In genomic region chr4:43025084-43025960, GRCm38 (mm10) we compare ENCODE assay signal across 8 mouse cellular contexts. TPM values are rescaled to one million over a fixed set of nuclear protein-coding genes. Genes with fewer than 3 reads are reported as not detected.
DNase-seq lines count a peak whose midpoint lies in the region; ATAC-seq lines count a peak whose summit lies in the region.

Pigo (minus strand) TSS chr4:43025819.

- peaks cover 9% of the 10 kb centered on the region; the same call in 1 of the 2 replicates for H3K4me1 ChIP-seq in hindbrain, embryonic 11.5 days (replicated peaks; ENCODE audit: control insufficient read depth, insufficient read depth, low read length)

- DNase-seq in MN1 (ENCODE audit: low spot score) = peak; percentile 84
- DNase-seq in cerebellum, adult 9-10 months = peak; percentile 98
- DNase-seq in frontal cortex, adult 2 months (ENCODE audit: extremely low spot score in 1 of 2, low spot score in 1 of 2) = peak; percentile 85 to 94
- DNase-seq in hindbrain, embryonic 11.5 days (ENCODE audit: low spot score) = peak; percentile 95
- peak; percentile 97 for DNase-seq in layer of hippocampus, postnatal 10 days (ENCODE audit: low spot score in 2 of 2)
- DNase-seq in lung, postnatal 10 days = peak; percentile 98
- DNase-seq in ovary, postnatal 36 days (ENCODE audit: low spot score) = peak; percentile 93
- DNase-seq in thymus, postnatal 25 days = peak; percentile 92

- peaks cover 8% of the 10 kb centered on the region for H3K36me3 ChIP-seq in hindbrain, embryonic 11.5 days (ENCODE audit: control insufficient read depth, insufficient read depth, low read length)

- ATAC-seq in hindbrain, embryonic 11.5 days (ENCODE audit: low FRiP score) = peak; percentile 89

- peak within 1 kb of the TSS; percentile 63 for H3K9ac ChIP-seq in hindbrain, embryonic 11.5 days (ENCODE audit: low read depth, low read length)

- 8% methylated on average over 42 of the region's 42 CpGs for WGBS in hindbrain, embryonic 11.5 days

- H3K27me3 ChIP-seq in hindbrain, embryonic 11.5 days (ENCODE audit: control insufficient read depth, insufficient read depth, low read length) = no peaks in the 10 kb centered on the region

- H3K9me3 ChIP-seq in hindbrain, embryonic 11.5 days (ENCODE audit: control insufficient read depth, low read length) = no peaks in the 10 kb centered on the region

- H3K27ac ChIP-seq in hindbrain, embryonic 11.5 days (ENCODE audit: low read depth, low read length) = peak within 1 kb of the TSS; percentile 34

- peak within 1 kb of the TSS; percentile 55 for H3K4me2 ChIP-seq in hindbrain, embryonic 11.5 days (replicated peaks; ENCODE audit: low read depth, low read length)

- peak within 1 kb of the TSS; percentile 44 for H3K4me3 ChIP-seq in hindbrain, embryonic 11.5 days (ENCODE audit: low read depth, low read length)

RNA-seq across cellular contexts. Expression of gene Pigo, which starts in this region (rescaled TPM):
- polyA plus RNA-seq in frontal cortex, adult 2 months (2012; rRNA removed) = 20.7 and 23.0 TPM in 2 replicates
- 15.6 and 16.0 TPM in 2 replicates for polyA plus RNA-seq in hindbrain, embryonic 11.5 days (2014; fragmentation: Nextera tagmentation; extraction: Ambion mirVana)
- total RNA-seq in layer of hippocampus, postnatal 10 days (2021) = 10 to 100 TPM; 25.6 to 26.0 TPM

Comparison
In these comparisons a context has a peak if more than half of its experiments do, and no peak if none do; other contexts are left out.
1. Peak in every context shown above with its lines: DNase-seq, ATAC-seq, H3K4me3 ChIP-seq and H3K27ac ChIP-seq.